Mouse (Mus musculus) testis, adult 2 months (tissue): ENCODE data around the gene Tlcd2. TPM values are rescaled to one million over a fixed set of nuclear protein-coding genes. Genes with fewer than 3 reads are reported as not detected.

Source experiments
- H3K27ac ChIP-seq: fragments of 200-500 bp; 2 replicates; pipeline ENCODE4 v1.5.1; 2012; ENCODE audit warnings: low read depth, low read length; ENCODE audit not compliant: control insufficient read depth, insufficient read depth
- H3K27me3 ChIP-seq: fragments of 200-500 bp; 2 replicates; pipeline ENCODE4 v1.6.1; 2012; ENCODE audit warnings: mild to moderate bottlenecking, low read length, moderate library complexity; ENCODE audit not compliant: control insufficient read depth, insufficient read depth
- H3K36me3 ChIP-seq: fragments of 200-500 bp; 2 replicates; pipeline ENCODE4 v1.6.1; 2012; ENCODE audit warnings: mild to moderate bottlenecking, low read length; ENCODE audit not compliant: control insufficient read depth, insufficient read depth
- H3K4me1 ChIP-seq: fragments of 200-500 bp; 2 replicates; pipeline ENCODE4 v1.6.1; 2012; ENCODE audit warnings: low read length; ENCODE audit not compliant: control insufficient read depth, insufficient read depth
- H3K4me3 ChIP-seq: fragments of 200-500 bp; 2 replicates; pipeline ENCODE4 v1.5.1; 2012; ENCODE audit warnings: low read depth, mild to moderate bottlenecking, low read length, moderate library complexity, mixed read lengths; ENCODE audit not compliant: control insufficient read depth
- CTCF ChIP-seq: fragments of 200-500 bp; IDR thresholded peaks from 2 replicates; pipeline ENCODE4 v1.5.1; 2012; ENCODE audit warnings: low read depth, mild to moderate bottlenecking, inconsistent platforms, low read length, moderate library complexity; ENCODE audit not compliant: control insufficient read depth, insufficient read depth, insufficient replicate concordance
- POLR2A ChIP-seq: fragments of 200-500 bp; IDR thresholded peaks from 2 replicates; pipeline ENCODE4 v1.6.1; 2012; ENCODE audit warnings: low read depth, mild to moderate bottlenecking, inconsistent platforms, low read length, moderate library complexity; ENCODE audit not compliant: control insufficient read depth
- polyA plus RNA-seq: library from polyadenylated mRNA; depleted of rRNA; stranded (reverse); fragments of >200 nt; gene quantifications from 2 replicates; pipeline ENCODE4 v1.2.3, GENCODE M21; 2012

The Tlcd2 gene
- polyA plus RNA-seq, 1 experiment, result 6.8 TPM

- H3K36me3 ChIP-seq, result peaks cover 9% of the 10 kb centered on the region
- H3K4me3 ChIP-seq, result no peak overlapping the region
- H3K27me3 ChIP-seq, result no peaks in the 10 kb centered on the region
- H3K4me1 ChIP-seq, result no peaks in the 10 kb centered on the region
- H3K27ac ChIP-seq, result no peak overlapping the region
- no peak for TF ChIP-seq CTCF
Measured at GRCm38 (mm10) chr11:75494296-75495049, 33.0 kb downstream of the Tlcd2 start.

GRCm38 (mm10) chr11:75498126-75498525, 36.6 kb downstream of the Tlcd2 start:
- no peaks in the 10 kb centered on the region for H3K4me1 ChIP-seq
- H3K36me3 ChIP-seq, result peaks cover 12% of the 10 kb centered on the region
- no peak overlapping the region for H3K27ac ChIP-seq
- no peak for TF ChIP-seq POLR2A
- TF ChIP-seq CTCF, result no peak
- no peak overlapping the region for H3K4me3 ChIP-seq
- H3K27me3 ChIP-seq, result no peaks in the 10 kb centered on the region

GRCm38 (mm10) chr11:75508162-75508561, 46.6 kb downstream of the Tlcd2 start:
- peaks cover 9% of the 10 kb centered on the region for H3K36me3 ChIP-seq
- no peak overlapping the region for H3K27ac ChIP-seq
- no peak overlapping the region for H3K4me3 ChIP-seq
- TF ChIP-seq POLR2A, result no peak
- no peak for TF ChIP-seq CTCF
- peaks cover 9% of the 10 kb centered on the region for H3K4me1 ChIP-seq
- no peaks in the 10 kb centered on the region for H3K27me3 ChIP-seq

GRCm38 (mm10) chr11:75508904-75509303, 47.4 kb downstream of the Tlcd2 start:
- H3K4me3 ChIP-seq, result no peak overlapping the region
- TF ChIP-seq CTCF, result no peak
- no peak for TF ChIP-seq POLR2A

GRCm38 (mm10) chr11:75509741-75510626, 48.5 kb downstream of the Tlcd2 start, which contains the start of gene Rilp:
Rilp (plus strand) TSS chr11:75510094.
- TF ChIP-seq POLR2A (no peak), CTCF (no peak)
- Histone ChIP-seq H3K4me1 (peaks cover 10% of the 10 kb centered on the region), H3K36me3 (peaks cover 6% of the 10 kb centered on the region), H3K4me3 (peak within 1 kb of the TSS; percentile 80), H3K27ac (peak within 1 kb of the TSS; percentile 75), H3K27me3 (no peaks in the 10 kb centered on the region)

More at GRCm38 (mm10) chr11:75508904-75509303, 47.4 kb downstream of the Tlcd2 start:
- H3K36me3 ChIP-seq, result peaks cover 9% of the 10 kb centered on the region
- no peak overlapping the region for H3K27ac ChIP-seq
- H3K27me3 ChIP-seq, result no peaks in the 10 kb centered on the region
- H3K4me1 ChIP-seq, result peaks cover 9% of the 10 kb centered on the region

- TF ChIP-seq CTCF, result peak; percentile 83
- peak; percentile 51; the same call in 1 of the 2 replicates for TF ChIP-seq POLR2A
- H3K27me3 ChIP-seq, result no peaks in the 10 kb centered on the region
- peak overlapping the region; percentile 80 for H3K4me3 ChIP-seq
- peaks cover 15% of the 10 kb centered on the region for H3K4me1 ChIP-seq
- H3K36me3 ChIP-seq, result peaks cover 4% of the 10 kb centered on the region
- H3K27ac ChIP-seq, result peak overlapping the region; percentile 75
Measured at GRCm38 (mm10) chr11:75510627-75510993, 49.1 kb downstream of the Tlcd2 start.

GRCm38 (mm10) chr11:75511213-75511612, 49.7 kb downstream of the Tlcd2 start:
- TF ChIP-seq POLR2A (no peak), CTCF (no peak)
- Histone ChIP-seq H3K36me3 (peaks cover 2% of the 10 kb centered on the region; the same call in 1 of the 2 replicates), H3K27ac (no peak overlapping the region), H3K27me3 (no peaks in the 10 kb centered on the region), H3K4me3 (no peak overlapping the region), H3K4me1 (peaks cover 15% of the 10 kb centered on the region)
